Mouse (Mus musculus) olfactory bulb, adult 2 months (tissue): ENCODE measurements around the gene Glt28d2.

Source experiments
- CTCF ChIP-seq: fragments of 200-500 bp; IDR thresholded peaks from 2 replicates; pipeline ENCODE4 v1.5.1; 2012; ENCODE audit warnings: low read depth, mild to moderate bottlenecking, low read length, moderate library complexity; ENCODE audit not compliant: insufficient read depth
- POLR2A ChIP-seq: fragments of 200-500 bp; IDR thresholded peaks from 2 replicates; pipeline ENCODE4 v1.6.1; 2012; ENCODE audit warnings: mild to moderate bottlenecking, low read depth, low read length, moderate library complexity; ENCODE audit not compliant: insufficient read depth

DNA sequence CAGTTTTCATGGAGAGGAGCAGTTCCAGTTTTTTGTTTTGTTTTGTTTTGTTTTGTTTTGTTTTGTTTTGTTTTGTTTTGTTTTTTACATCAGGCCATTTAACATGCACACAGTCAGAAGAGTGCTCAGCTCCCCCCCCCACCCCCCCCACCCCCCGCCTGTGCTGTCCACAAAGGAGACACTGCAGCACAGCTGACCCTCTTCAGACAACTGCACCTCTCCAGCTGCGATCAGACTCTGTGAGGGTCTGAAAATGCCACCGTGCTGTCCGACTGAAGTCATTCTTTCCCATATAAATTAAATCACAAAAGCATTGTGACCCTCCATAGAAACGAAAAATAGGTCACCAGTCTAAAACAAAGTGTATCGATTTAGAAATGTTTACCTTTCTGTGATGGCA, 28.0 kb downstream of the Glt28d2 start:
- TF ChIP-seq CTCF (no peak), POLR2A (no peak)
